Mouse (Mus musculus): Measurements from ENCODE around the gene Large1.

Large1 gene

GRCm38 (mm10) chr8:72817655-72818349 is 535.5 kb downstream of the Large1 start:
- in situ Hi-C loops (cut with MboI; ENCODE audit: unreplicated experiment in 2 of 2): no loop called here

- in situ Hi-C loops (cut with MboI; ENCODE audit: unreplicated experiment in 2 of 2): no loop called here
Measured at GRCm38 (mm10) chr8:72816679-72817078, 536.7 kb downstream of the Large1 start.

GRCm38 (mm10) chr8:72815681-72816080 is 537.7 kb downstream of the Large1 start:
- in situ Hi-C loops (cut with MboI; ENCODE audit: unreplicated experiment in 2 of 2): no loop called here

- in situ Hi-C loops (cut with MboI; ENCODE audit: unreplicated experiment in 2 of 2): no loop called here
Measured at GRCm38 (mm10) chr8:72812690-72813089, 540.6 kb downstream of the Large1 start.

GRCm38 (mm10) chr8:72801583-72801982 is 551.8 kb downstream of the Large1 start:
- in situ Hi-C loops (cut with MboI; ENCODE audit: unreplicated experiment in 2 of 2): no loop called here

GRCm38 (mm10) chr8:72780644-72781043 is 572.7 kb downstream of the Large1 start:
- in situ Hi-C loops (cut with MboI; ENCODE audit: unreplicated experiment in 2 of 2): no loop called here

- in situ Hi-C loops (cut with MboI; ENCODE audit: unreplicated experiment in 2 of 2): no loop called here
Measured at GRCm38 (mm10) chr8:72777797-72778196, 575.5 kb downstream of the Large1 start.

GRCm38 (mm10) chr8:72766777-72767176 is 586.6 kb downstream of the Large1 start:
- in situ Hi-C loops (cut with MboI; ENCODE audit: unreplicated experiment in 2 of 2): no loop called here

GRCm38 (mm10) chr8:72765696-72766095 is 587.6 kb downstream of the Large1 start:
- in situ Hi-C loops (cut with MboI; ENCODE audit: unreplicated experiment in 2 of 2): no loop called here

Measured in v-Abl transformed pro-B cells (cell line).